Mouse (Mus musculus) lung, postnatal 0 days (tissue): ENCODE data around the gene Car10.

Experiments
- CTCF ChIP-seq: IDR thresholded peaks from 2 replicates; pipeline ENCODE4 v1.5.1; 2016; ENCODE audit warnings: antibody characterized with exemption, mild to moderate bottlenecking
- EP300 ChIP-seq: IDR thresholded peaks from 2 replicates; pipeline ENCODE4 v1.6.1; 2016; ENCODE audit warnings: antibody characterized with exemption, mild to moderate bottlenecking, control low read depth

- TF ChIP-seq CTCF (no peak), EP300 (no peak)
Observed at GRCm38 (mm10) chr11:93102321-93102720, 4.5 kb downstream of the Car10 start.
